Mouse (Mus musculus) urinary bladder, postnatal 4 days (tissue): ENCODE data around the gene Ccdc96.

ENCODE experiments used
- DNase-seq, 2 experiments: peaks; one replicate each; pipeline ENCODE4 v3.0.0; 2021 to 2022; ENCODE audit warnings: low spot score in 2 of 2

Gene Ccdc96

DNA sequence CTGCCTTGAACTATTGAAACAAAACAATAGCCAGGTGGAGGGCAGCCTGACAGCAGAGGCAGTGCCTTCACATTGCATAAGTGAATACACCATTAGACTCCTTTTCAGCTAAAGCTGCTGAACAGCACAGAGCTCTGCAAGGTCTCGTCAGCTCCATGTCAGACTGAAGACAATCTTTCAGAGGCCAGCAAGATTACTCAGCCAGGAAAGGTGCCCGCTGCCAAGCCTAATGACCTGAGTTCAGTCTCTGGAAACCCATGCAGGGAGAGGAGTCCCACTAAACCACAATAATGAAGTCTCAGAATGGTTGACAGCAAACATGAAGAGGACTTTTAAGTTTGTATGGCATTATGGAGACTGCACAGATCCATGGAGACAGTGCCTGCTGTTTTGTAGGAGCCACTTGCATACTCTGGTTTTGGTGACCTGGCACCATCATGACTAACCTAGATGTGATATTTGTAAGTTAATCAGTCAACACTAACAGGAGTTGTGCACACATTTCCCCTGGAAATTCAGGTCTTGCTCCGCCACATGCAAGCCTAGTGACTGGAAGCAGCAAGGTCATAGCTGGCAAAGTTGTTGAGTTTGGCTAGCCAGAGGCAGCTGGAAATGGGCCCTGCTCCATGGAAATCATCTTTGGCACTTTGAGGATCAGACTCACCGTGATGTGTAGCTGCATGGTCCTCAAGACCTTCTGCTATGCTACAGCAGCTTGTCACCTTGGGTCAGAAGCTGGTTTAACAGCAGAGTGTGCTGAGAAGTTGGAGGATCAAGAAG lies 11.3 kb upstream of the Ccdc96 start:
- no peak for DNase-seq

DNA sequence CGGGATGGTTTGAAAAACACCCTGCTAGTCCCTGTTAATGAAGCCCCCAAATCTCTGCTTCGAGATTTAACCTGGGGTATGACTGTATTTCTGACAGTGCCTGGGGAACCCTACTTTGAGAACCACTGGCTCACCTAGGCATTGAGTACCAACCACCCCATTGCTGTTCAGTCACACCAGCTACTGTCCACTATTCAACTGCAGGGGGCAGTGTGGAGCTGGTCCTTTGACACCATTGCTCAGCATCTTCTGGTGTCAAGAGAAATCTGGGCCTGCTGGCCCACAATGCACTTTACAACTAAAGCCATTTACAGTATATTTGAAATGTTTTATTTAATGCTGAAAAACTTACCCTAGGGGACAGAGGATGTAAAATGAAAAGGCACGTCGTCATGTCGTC lies 10.1 kb upstream of the Ccdc96 start:
- no peak for DNase-seq

DNA sequence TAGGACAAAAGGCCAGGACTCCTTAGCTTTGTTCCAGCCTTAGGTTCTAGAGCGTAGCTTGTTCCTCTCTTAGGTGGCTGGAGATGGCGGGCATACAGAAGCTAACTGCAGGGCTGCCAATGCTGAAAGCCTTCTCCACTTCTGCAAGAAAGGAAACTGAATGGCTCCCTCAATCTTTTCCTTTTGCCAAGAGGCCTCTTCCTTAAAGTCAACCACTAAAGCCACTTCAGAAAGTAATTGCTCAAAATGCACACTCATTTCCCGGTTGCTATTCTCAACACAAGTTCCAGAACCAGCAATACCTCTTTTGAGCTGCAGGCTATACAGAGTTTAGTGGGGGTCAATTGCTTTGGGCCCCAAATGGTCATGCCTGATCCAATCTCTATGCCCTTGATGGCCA lies 6.9 kb upstream of the Ccdc96 start:
- no peak for DNase-seq

DNA sequence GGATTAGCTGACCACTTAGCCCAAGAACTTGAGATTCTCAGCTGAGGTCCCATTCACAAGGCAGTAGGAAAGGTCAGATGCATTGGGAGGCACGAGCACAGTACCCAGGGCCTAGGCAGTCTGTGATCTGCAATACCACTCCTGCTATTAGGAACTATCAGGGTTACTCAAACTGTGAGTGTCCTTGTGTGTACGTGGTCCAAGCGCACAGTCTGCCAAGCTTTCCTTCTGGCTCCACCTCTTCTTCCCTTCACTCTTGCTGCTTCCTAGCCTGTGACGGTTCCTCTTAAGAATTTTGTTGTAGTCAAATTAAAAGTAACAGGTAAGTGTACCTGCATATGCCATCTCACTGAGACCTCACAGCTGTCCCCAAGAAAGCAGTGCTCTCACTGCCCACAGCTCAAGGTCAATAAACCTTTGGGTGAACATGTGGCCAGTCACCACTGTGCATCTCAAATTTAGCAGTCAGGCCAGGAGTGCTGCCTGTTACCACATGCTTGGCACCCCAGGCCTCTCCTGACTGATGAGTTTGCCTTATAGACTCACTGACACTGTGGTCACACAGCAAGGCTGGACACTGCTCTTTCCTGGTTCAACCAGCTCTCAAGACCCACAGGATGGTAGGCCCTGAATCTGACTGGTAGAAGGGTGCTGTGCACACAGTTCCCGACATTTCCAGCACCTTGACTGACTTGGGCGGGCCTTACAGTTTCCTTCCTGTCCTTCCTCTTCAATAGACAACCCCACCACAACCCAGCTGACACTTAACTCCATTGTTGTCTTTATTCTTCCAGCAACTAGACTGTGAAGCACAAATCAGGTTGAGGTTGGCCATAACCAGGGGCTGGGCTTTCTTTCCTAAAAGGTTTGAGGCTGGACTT lies 5.6 kb upstream of the Ccdc96 start:
- no peak for DNase-seq

DNA sequence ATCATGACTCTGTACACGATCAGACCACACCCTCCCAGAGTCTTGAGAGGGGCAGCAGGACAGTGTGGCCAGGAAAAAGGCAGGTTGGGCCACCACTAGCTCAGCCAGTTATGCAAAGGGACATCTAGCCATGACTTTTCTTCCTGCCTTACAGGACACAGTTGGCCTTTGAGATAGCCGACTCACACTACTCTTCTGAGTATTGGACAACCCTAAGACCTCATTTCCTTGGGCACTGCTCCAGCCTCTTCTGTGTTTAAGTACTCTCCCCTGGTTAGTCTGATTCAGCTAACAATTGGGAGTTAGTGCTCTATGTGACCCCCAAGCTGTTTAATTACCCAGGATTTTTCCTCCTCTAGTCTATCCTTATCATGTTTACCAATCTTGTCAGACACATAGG lies 4.7 kb upstream of the Ccdc96 start:
- no peak for DNase-seq

DNA sequence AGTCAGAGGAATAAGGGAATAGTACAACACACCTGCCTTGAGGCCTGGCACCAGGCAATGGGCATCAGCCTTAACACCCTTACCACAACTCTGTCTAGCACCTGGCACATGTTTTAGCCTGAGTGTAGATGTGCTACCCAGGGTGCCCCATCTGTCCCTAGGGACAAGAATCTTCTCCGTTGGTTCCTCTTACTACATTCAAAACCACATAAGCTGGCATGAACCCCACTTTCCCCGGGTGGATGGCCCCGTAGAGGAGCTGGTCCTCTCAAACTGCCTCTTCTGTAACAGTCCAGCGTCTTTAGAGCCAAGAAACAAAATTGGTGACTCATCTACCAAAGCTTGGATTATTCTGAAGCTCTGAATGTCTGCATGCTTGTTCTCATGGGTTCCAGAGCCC lies 4.0 kb upstream of the Ccdc96 start:
- DNase-seq = no peak

DNA sequence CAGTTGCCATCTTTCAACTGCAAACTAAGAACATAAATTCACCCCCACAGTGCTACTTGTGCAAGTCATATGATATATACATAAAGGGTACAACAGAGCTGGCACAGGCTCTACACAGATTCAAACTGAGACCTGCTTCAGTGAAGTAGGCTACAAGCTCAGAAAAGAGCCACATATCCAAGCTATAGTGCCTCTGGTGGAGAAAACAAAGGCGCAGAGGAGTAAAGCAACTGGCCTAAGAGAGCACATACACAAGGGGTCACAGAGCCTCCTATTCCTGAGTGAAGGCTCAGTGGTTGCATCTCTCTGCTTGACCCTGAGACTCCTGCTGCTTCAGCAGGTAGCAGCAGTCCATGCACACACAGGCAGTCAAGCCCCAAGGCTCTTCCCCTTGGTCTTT lies 3.3 kb upstream of the Ccdc96 start:
- DNase-seq = no peak

DNA sequence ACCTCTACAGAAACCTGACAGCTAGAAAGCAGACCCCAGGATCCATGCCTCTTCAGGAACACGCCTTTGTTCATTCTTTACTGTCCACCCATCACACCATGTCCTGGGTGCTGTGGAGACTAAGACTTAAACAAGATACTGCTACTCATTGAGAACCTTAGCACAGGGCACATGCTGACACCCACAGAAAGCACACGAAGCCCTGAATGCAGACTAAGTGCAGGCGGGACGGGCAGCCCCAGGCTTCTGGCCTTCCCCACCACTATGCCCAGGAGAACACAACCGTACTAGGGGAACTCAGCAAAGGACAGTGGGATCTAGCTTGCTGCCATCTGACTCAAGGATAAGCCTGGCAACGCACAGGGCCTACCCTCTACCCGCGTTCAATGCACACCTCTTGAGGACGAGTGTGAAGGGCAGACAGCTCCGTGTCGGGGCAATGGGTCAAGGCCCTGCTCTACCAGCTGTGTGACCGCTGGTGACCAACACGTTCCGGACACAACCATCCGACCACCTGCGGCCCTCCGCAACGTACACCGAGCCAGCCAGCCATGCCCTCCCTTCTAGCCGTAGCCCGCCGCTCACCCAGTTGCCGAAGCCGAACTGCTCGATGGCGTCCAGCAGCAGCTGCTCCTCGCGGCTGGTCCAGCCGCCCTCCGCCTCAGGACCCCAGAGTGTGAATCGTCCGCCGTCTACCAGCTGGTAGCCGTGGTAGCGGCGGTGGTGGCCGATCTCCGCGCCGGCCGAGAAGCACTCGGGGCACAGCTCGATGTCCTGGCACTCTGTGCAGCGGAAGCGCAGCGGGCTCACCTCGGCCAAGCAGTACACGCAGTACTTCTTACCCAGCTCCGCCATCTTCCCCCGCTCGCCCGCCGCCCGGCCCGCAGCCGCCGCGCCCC lies 936 bp upstream of the Ccdc96 start:
- DNase-seq = peak in 1 of 2 experiments; percentile 44

DNA sequence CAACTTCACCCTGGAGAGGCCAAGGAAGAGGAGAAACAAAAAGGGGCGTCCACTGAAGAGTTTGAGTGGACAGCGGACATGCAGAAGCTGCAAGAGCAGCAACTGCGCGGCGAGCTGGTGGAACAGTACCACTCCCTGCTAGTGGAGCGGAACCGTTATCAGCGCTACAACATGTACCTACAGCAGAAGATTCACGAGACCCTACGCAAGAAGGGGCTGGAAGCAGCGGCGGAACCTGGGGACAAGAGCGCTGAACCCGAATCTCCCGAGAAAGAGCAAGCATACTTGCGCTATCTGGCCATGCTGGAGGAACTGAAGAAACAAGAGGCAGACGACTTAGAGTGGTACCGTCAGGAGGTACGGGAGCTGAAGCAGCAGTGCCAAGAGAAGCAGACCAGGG lies 918 bp downstream of the Ccdc96 start:
- DNase-seq = no peak

DNA sequence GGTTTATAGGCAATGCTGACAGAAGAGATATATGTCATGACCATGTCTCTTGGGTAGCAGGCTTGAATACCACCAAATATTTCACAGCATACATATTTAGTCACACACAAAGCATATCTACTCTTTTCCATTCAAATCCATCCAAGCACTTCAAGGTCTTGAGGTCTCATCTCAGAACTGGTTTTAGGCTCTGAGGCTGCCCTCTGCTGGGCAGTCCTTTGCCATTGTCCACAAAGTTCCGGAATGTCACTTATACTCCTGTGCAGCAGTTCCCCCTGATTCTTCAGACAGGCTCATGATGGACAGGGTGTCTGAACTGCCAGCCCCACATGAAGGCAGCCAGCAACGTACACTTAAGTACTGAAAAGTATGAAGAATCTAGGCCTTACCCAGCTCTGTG lies 4.8 kb downstream of the Ccdc96 start:
- no peak for DNase-seq

DNA sequence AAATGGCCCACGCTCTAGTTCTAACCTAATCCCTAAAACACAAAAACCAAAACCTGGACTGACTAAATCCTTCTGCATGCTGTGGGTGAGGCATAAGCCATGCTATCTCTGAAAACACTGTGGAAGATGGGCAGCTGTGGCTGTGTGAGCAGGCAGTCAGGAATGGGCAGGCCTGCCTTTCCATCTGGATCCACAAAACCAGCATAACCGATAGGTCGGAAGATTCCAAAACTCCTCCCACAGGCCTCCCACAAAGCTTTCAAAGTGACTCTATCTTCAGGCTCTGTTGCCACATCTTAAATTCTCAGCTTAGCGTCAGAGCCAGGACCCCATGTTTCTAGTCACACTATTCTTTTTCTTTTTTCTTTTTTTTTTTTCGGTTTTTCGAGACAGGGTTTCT lies 9.5 kb downstream of the Ccdc96 start:
- no peak for DNase-seq

DNA sequence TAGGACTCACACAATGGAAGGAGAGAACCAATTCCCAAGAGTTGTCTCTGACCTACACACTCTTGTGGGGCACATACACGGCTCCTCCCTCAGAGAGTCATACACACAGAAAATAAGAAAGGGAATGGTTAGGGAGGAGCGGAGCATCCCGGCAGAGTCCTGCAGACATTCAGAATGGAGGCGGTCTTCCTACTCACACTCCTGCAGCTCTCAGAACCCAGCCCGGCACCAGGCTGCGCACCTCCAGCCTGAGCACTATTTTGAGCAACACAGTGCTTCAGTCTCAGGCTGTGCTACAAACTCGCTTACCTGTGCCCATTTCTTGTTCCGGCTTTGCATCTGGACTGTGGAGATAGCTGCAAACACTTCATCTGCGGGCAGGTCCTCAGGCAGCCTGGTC lies 10.3 kb downstream of the Ccdc96 start:
- DNase-seq = no peak

DNA sequence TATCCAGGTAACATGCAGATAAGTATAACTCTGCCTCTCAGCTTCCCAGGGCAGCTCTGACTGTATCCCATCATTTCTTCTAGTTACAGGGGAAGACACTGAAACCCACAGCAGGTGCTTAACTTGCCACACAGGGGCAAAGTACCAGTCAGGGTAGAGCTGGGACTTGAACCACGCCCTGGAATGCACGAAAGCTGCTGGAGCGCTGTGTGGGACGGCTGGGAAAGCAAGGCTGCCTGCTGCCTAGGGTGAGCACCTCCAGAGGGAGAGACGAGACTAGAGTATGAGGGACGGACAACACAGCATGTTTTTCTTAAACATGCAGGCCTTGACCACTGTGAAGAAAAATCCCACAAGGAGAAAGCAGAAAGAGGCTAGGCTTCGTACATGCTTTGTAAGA lies 20.8 kb downstream of the Ccdc96 start:
- DNase-seq = no peak

DNA sequence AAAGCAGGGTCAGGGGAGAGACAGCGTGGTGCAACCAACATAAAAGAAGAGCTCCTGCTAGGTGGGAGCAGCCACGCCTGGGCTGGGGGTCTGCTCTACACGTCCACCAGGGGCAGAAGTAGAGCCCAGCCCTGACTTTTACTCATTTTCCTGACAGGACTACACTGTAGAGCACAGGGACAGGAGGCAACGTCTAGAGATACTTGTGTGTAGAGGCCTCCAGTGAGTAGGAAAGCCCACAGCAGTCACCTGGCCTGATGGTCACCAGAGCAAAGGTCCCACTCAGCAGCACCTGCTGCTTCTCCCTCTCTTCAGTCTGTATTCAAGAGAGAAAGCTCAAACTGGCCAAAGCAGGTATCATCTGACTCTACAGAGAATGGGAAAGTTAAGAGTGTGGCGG lies 21.3 kb downstream of the Ccdc96 start:
- DNase-seq = no peak

DNA sequence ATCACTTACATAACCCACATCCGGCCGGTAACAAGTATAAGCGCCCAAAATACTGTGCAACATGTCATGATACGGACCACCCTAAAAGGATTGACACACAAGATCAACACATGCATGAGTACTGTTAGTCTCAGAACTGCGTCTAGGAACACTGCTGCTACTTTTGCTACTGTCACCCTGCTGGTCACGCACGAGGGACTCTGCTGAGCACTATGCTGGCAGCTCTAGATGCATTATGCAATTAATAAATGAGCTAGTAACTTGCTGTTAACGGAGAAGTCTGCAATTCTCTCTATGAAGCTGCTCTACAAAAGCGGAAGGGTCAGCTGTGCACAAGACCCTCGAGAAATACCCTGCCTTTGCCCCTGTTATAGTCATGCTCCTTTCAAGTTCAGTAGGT lies 24.0 kb downstream of the Ccdc96 start:
- DNase-seq = no peak

DNA sequence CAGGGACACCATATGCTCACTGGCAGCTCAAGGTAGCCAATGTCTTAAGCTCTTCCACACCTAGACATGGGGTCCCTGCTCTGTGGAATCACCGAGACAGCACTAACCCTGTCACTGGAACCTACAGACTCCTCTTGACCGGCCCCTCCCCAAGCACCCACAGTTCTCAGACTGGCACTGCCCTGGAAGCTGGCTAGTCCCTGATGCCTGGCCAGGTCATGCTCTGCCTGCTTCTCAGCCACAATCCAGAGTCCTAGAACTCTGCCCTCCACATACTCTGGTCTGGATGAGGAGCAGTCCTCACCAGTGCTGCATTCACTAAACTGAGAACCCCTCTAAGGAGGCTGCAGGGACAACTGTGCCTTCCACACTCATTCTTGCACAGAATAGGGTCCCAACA lies 26.6 kb downstream of the Ccdc96 start:
- no peak for DNase-seq

DNA sequence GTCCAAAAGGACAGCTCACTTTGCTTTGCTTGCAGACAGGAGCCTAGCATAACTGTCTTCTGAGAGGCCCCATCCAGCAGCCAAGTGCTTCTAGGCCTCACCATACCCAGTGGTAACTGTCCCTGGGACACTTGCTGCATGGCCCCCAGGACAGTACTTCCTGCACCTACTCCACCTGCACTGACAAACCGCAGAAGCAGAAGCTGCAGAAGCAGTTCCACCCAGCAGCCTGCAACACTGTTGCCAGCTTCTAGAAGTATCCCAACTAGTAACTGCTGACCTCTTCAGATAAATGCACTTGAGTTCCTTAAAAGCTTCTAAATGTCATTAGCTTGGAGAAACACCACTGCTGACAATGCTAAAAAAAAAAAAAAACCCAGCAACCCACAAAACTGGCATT lies 30.7 kb downstream of the Ccdc96 start:
- DNase-seq = no peak

DNA sequence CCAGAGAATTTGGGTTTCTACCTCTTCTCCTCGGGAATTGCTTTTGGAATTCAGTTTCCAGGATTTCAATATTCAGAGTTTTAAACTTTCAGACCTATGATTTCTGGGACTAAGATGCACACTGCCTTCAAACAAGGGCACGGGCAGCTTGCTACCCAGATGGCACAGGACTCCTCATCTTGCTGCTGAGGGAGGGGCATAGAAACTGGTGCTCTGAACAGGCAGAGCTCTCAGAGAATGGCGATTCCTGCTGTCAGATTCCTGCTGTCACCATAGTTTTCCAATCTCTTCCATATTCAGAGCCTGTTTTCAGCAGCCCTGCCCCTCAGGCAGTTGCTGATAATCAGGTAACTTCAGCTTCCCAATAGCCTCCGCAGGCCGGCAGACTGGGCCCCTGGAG lies 31.2 kb downstream of the Ccdc96 start:
- no peak for DNase-seq

DNA sequence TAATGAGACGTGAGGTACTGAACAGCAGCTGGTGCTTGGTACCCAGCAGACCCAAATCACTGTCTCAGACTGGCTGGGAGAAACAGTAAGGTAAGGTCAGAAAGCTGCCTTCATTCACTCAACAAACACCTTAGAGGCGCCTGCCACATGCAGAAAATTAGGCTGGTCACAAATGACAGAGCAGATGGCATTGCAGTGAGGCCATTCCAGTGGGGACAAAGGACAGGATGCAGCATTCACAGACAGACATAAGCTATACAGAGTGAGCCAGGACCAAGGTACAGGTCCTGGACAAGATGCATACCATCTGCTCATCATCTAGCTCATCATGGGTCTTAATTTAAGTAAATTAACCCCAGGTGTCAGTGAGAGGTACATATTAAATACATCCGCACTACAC lies 33.2 kb downstream of the Ccdc96 start:
- DNase-seq = no peak

DNA sequence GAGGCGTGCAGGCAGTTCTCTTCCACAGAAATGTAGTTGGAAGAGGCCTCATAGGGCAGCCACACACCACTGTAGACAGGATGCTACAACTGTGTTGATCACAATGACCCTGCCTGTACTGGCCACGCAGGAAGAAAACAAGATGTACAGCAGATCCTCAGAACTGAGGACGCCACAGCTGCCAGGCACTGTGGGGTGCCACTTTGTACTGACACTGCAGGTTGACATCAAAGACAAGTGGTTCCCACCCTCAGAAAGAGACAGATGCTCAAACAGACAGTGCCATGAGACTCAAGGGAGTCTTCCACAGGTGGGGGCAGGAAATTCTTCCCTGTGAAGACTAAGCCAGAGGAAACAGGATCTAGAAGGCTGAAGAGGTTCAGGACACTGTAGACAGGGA lies 35.4 kb downstream of the Ccdc96 start:
- DNase-seq = no peak

DNA sequence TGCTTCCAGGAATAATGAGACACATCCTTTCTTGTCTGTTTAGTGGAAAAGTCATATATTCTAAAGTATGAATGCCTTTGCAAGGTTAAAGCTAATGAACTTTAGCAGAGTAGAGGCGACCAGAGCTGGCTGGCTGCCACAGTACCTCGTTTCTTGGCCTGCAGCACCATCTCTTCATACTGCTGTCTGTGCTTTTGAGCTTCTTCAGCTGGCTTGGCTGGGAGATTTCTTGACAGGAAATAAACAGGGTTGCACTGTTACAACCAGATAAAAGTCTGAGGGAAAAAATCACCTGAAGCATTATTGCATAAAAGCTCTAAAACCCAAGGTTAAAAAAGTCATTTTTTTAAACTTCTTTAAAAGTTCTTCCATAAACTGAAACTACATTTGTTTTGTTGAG lies 38.4 kb downstream of the Ccdc96 start:
- no peak for DNase-seq

DNA sequence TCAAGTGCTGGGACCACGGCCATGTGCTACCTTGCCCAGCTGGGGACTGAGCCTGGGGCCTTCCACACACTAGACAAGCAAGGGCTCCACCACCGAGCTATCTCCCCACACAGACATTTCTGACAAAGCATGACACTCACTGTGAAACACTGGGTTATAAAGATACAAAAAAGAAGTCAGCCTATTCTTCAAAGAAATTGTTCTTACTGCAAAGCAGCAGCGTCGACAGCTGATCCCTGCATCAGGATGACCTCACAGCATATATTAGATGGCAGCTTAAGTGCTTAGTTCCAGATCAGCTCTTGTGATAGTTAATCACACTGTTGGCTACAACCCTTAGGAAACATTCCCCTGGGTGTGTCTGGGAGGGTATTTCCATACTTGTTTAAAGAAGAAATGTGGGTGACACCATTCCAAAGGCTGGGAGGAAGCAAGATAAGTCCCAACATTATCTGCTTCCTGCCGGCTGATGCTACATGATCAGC lies 38.9 kb downstream of the Ccdc96 start:
- DNase-seq = no peak
